Mouse (Mus musculus): ENCODE results near the gene Hist1h2bf. TPM values are rescaled to one million over a fixed set of nuclear protein-coding genes. Genes with fewer than 3 reads are reported as not detected.
A peak's percentile ranks its signal among the peaks of the same experiment; 100 is the strongest.
"Not testable (repeated sequence)": the region's sequence is repeated elsewhere in the genome, so short reads cannot be mapped to it uniquely, and the experiment has no call there.

The Hist1h2bf gene
- total RNA-seq, 4 experiments from 2014 or later = 23.0 to 26.4 (median 24.2) TPM

DNA sequence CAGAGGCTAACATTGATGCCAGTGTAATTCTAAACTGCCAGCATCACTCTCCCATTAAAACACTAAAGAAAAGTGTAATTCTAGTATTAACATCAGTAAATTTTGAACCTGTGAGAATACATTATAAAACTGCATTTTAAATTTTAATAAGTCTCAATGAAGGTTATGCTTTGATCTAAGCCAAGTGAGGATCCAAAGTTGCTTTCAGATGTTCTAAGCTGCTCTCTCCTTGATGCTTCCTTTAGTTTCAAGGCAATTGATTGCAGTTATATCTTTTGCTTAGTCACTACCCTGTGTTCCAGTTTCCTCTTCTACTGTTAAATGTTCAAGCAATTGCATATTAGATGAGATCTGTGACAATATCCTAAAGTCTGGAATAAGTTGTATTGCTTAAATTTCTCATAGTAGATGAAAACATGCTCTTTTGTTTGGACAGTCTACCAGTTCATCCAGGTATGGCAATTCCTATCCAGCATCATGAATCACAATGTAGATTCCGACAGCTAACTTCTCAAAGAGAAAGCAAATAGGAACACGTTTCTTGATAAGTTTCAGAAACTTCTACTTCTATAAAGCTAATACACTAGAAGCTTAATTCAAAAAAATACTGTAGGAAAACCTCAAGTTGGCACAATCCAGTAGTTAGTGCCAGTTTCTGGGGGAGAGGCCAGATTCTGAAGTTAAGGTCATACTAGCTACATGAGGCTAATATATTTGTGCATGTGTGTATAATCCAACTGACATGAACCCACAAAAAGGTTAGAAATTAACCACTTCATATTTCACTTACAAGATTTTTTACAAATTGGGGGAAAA is 1.6 kb downstream of the Hist1h2bf start:
- DNase-seq (ENCODE audit: low spot score in 2 of 2) = no peak

DNA sequence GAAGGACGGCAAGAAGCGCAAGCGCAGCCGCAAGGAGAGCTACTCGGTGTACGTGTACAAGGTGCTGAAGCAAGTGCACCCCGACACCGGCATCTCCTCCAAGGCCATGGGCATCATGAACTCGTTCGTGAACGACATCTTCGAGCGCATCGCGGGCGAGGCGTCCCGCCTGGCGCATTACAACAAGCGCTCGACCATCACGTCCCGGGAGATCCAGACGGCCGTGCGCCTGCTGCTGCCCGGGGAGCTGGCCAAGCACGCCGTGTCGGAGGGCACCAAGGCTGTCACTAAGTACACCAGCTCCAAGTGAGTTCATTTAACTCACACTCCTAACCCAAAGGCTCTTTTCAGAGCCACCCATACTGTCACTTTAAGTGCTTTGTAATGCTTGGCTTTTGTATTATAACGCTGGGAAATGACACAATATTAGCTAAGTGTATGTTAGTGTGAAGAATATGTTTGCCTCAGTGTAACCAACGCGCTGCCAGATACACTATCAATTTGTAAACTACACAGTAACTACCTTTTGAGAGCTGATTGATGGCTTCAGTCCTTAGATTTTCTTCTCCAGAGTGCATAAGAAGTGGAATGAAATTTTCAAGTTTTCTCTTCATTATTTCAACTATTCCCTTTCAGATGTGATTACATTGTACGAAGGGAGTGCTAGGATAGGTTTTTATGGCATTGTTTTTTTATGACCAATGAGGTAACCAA is 2.3 kb downstream of the Hist1h2bf start:
- not testable (repeated sequence) for DNase-seq (ENCODE audit: low spot score in 2 of 2)

GRCm38 (mm10) chr13:23571022-23571503 is 2.9 kb downstream of the Hist1h2bf start, which contains the start of the genes Hist1h2ae and Hist1h2bg:
Hist1h2ae (minus strand) TSS chr13:23571220.
Hist1h2bg (plus strand) TSS chr13:23571396.
- DNase-seq (ENCODE audit: low spot score in 2 of 2) = peak; percentile 68 to 74

- not testable (repeated sequence) for DNase-seq (ENCODE audit: low spot score in 2 of 2)
Measured at GRCm38 (mm10) chr13:23570261-23571021, 3.6 kb downstream of the Hist1h2bf start.

- no peak for DNase-seq (ENCODE audit: low spot score in 2 of 2)
Measured at GRCm38 (mm10) chr13:23564482-23564881, 9.5 kb downstream of the Hist1h2bf start.

GRCm38 (mm10) chr13:23562699-23563462 is 11.1 kb downstream of the Hist1h2bf start:
- no peak for DNase-seq (ENCODE audit: low spot score in 2 of 2)

- DNase-seq (ENCODE audit: low spot score in 2 of 2) = peak; percentile 91 to 94
Measured at GRCm38 (mm10) chr13:23561883-23562659, 11.9 kb downstream of the Hist1h2bf start, which contains the start of gene Hist1h3e. Hist1h3e (minus strand) TSS chr13:23562369.

DNA sequence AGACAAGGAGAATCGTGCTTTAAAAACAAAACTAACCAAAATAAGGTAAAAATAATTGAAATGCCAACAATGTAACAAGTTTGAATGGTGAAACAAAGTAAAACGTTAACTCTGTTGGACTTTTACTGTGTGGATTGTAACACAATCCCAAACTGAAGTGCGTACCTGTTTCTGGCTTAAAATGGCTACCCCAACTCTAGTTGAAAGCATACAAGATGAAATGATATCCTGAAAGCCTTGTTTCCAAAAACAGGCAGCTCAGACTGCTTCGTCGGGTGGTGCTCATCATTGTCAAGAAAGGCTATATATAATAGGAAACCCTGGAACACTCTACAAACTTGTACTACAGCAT is 12.5 kb downstream of the Hist1h2bf start:
- DNase-seq (ENCODE audit: low spot score in 2 of 2) = not testable (repeated sequence)

GRCm38 (mm10) chr13:23560699-23561098 is 13.3 kb downstream of the Hist1h2bf start:
- not testable (repeated sequence) for DNase-seq (ENCODE audit: low spot score in 2 of 2)

DNA sequence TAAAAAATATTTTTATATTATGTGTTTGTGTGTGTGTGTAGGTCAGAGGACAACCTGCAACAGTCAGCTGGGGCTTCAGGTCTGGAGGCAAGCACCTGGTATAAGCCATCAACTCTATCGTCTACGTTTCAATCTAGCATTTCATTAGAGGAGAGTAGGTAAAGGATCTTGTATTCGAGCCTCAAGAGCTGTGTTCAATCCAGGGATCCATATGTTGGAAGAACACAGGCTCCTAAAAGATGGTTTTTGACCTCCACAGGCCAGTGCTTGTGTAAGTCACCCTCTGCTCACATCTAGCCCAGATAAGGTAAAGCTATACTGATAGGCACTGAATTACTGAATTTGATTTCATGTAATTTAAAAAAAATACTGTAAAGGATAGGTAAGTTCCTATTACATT is 17.1 kb downstream of the Hist1h2bf start:
- DNase-seq (ENCODE audit: low spot score in 2 of 2) = no peak

DNA sequence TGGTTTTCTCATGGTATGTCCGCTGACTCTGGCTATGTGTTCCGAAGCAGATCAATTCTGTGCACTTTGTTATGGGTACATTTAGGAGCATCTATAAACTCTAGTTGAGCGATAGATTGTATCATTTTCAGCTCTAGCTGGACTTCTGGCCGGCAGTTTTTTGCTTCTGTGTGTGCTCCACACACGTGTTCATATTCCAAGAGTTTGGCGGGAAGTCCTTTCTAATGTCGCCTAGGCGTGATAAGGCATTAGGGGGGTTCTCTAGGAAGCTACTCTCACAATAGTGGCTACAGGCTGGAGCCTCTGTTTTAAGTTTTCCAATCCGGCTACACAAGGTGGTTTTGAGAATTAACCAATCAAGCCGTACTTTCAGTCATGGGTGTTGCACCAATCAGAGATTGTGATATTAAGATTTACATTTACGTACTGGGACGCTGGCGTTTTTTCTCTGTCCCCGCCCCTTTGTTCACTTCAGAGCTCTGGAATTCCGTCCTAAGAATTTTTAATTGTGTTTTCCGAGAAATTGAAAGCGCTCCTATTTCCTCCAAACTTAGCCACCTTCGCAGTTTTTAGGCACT is 18.1 kb downstream of the Hist1h2bf start:
- DNase-seq (ENCODE audit: low spot score in 2 of 2) = peak; percentile 54 to 73

DNA sequence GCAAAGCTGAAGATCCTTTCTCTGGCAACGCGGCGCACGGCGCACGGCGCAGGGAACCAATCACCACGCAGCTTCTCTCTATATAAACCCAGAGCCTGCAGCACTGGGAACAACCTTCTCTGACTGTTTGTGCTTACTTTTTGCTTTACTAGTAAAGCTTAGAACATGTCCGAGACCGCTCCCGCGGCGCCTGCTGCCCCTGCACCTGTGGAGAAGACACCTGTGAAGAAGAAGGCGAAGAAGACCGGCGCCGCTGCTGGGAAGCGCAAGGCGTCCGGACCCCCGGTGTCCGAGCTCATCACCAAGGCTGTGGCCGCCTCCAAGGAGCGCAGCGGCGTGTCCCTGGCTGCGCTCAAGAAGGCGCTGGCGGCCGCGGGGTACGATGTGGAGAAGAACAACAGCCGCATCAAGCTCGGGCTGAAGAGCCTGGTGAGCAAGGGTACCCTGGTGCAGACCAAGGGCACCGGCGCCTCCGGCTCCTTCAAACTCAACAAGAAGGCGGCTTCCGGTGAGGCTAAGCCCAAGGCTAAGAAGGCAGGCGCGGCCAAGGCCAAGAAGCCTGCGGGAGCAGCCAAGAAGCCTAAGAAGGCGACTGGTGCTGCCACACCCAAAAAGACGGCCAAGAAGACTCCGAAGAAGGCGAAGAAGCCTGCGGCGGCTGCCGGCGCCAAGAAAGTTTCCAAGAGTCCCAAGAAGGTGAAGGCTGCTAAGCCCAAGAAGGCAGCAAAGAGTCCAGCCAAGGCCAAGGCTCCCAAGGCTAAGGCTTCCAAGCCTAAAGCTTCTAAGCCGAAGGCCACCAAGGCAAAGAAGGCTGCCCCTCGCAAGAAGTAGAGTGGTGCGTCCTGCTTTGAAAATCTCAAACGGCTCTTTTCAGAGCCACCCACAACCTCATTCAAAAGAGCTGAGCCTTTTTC is 18.8 kb downstream of the Hist1h2bf start:
- peak; percentile 69 to 80 for DNase-seq (ENCODE audit: low spot score in 2 of 2)

- no peak for DNase-seq (ENCODE audit: low spot score in 2 of 2)
Measured at GRCm38 (mm10) chr13:23554393-23554792, 19.6 kb downstream of the Hist1h2bf start.

DNA sequence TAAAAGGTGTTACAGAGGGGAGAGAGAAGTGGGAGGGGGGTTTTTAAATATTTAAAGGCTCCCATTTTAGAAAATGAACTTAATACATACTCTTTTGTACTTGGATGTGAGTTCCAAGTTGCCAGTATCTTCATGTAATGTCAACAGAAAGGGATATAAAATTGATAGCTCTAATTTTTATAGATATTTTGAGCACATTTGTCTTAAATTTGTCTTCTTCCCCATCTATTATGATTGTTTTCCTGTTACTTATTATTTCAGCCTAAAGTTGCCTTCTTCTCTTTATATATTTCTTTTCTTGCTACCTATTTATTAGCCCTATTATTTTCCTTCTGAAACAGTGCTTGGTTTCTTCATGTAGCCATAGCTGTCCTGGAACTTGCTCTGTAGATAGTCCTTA is 21.0 kb downstream of the Hist1h2bf start, which contains the start of gene Hist1h1d:
Gene Hist1h1d (plus strand): TSS at position 301 of the 400 bp plus-strand sequence.
- DNase-seq (ENCODE audit: low spot score in 2 of 2) = no peak

- no peak for DNase-seq (ENCODE audit: low spot score in 2 of 2)
Measured at GRCm38 (mm10) chr13:23551931-23552914, 21.8 kb downstream of the Hist1h2bf start.

DNA sequence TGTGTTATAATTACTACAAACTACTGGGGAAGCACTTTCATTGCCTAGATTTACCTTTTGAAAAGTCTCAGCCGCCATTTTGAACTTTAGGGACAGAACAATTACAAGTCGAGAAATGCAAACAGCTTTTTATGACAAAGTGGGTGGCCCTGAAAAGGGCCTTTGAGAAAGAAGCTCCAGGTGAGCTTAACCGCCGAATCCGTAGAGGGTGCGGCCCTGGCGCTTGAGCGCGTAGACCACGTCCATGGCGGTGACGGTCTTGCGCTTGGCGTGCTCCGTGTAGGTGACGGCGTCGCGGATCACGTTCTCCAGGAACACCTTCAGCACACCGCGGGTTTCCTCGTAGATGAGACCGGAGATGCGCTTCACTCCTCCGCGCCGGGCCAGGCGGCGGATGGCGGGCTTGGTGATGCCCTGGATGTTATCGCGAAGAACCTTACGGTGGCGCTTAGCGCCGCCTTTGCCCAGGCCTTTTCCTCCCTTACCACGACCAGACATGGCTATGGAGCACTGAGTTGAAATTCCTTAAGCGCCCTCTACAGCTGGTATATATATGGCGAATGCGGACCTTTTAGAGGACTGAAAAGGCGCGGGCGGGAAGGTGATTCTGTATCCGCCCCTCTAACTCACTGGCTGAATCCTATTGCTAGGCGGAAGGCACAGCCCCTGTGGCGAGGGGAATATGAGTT is 22.7 kb downstream of the Hist1h2bf start, which contains the start of gene Hist1h4f:
Gene Hist1h4f (minus strand): TSS at position 503 of the 689 bp plus-strand sequence.
- DNase-seq (ENCODE audit: low spot score in 2 of 2) = peak; percentile 88 to 91
